Mouse (Mus musculus) brain, embryonic 14.5 days (tissue): ENCODE data around the gene Gmpr.
A peak's percentile ranks its signal among the peaks of the same experiment; 100 is the strongest.

Source experiments
- CTCF ChIP-seq: fragments of 200-500 bp; IDR thresholded peaks from 2 replicates; pipeline ENCODE4 v1.5.1; 2012; ENCODE audit warnings: inconsistent platforms, mild to moderate bottlenecking, moderate library complexity, borderline replicate concordance; ENCODE audit not compliant: insufficient read depth, insufficient read length; ENCODE audit errors: extremely low read depth
- POLR2A ChIP-seq: fragments of 200-500 bp; IDR thresholded peaks from 2 replicates; pipeline ENCODE4 v1.6.1; 2012; ENCODE audit warnings: mild to moderate bottlenecking, inconsistent platforms, borderline replicate concordance; ENCODE audit not compliant: poor library complexity, insufficient read depth, insufficient read length, severe bottlenecking; ENCODE audit errors: extremely low read depth

GRCm38 (mm10) chr13:45571795-45572262 lies 64.6 kb downstream of the Gmpr start:
- TF ChIP-seq POLR2A (no peak), CTCF (peak; percentile 98)
